Mouse (Mus musculus): ENCODE measurements at regions not wholly inside any gene's neighbourhood (a gene's known extent, or its start where the extent isn't known, plus 50 kb on each side); places are given as distances from the start of the nearest gene placed in this dataset.

GRCm38 (mm10) chr14:28626951-28627350 is 122.4 kb downstream of the Wnt5a start:
- DNase-seq (ENCODE audit: low spot score) = no peak

GRCm38 (mm10) chr14:28635175-28635574 is 130.6 kb downstream of the Wnt5a start:
- no peak for DNase-seq (ENCODE audit: low spot score)

GRCm38 (mm10) chr14:28639056-28639455 is 134.5 kb downstream of the Wnt5a start:
- no peak for DNase-seq (ENCODE audit: low spot score)

- DNase-seq (ENCODE audit: low spot score) = no peak
Observed at GRCm38 (mm10) chr14:28645807-28646206, 141.3 kb downstream of the Wnt5a start.

- DNase-seq (ENCODE audit: low spot score) = no peak
Observed at GRCm38 (mm10) chr14:28649411-28649810, 144.9 kb downstream of the Wnt5a start.

- no peak for DNase-seq (ENCODE audit: low spot score)
Observed at GRCm38 (mm10) chr14:28653059-28653930, 148.7 kb downstream of the Wnt5a start.

- no peak for DNase-seq (ENCODE audit: low spot score)
Observed at GRCm38 (mm10) chr14:28657216-28657615, 152.7 kb downstream of the Wnt5a start.

- DNase-seq (ENCODE audit: low spot score) = no peak
Observed at GRCm38 (mm10) chr14:28660872-28661588, 156.5 kb downstream of the Wnt5a start.

- DNase-seq (ENCODE audit: low spot score) = no peak
Observed at GRCm38 (mm10) chr14:28663316-28663715, 158.8 kb downstream of the Wnt5a start.

- DNase-seq (ENCODE audit: low spot score) = no peak
Observed at GRCm38 (mm10) chr14:28664121-28664520, 159.6 kb downstream of the Wnt5a start.

- peak; percentile 12 for DNase-seq (ENCODE audit: low spot score)
Observed at GRCm38 (mm10) chr14:28675476-28675875, 170.9 kb downstream of the Wnt5a start.

- no peak for DNase-seq (ENCODE audit: low spot score)
Observed at GRCm38 (mm10) chr14:28699780-28700179, 195.2 kb downstream of the Wnt5a start.

GRCm38 (mm10) chr14:28704729-28705128 is 200.2 kb downstream of the Wnt5a start:
- no peak for DNase-seq (ENCODE audit: low spot score)

- no peak for DNase-seq (ENCODE audit: low spot score)
Observed at GRCm38 (mm10) chr14:28714598-28714997, 210.0 kb downstream of the Wnt5a start.

- DNase-seq (ENCODE audit: low spot score) = no peak
Observed at GRCm38 (mm10) chr14:28720545-28720944, 216.0 kb downstream of the Wnt5a start.

GRCm38 (mm10) chr14:28725666-28726065 is 221.1 kb downstream of the Wnt5a start:
- DNase-seq (ENCODE audit: low spot score) = no peak

GRCm38 (mm10) chr14:28733496-28733895 is 228.9 kb downstream of the Wnt5a start:
- DNase-seq (ENCODE audit: low spot score) = no peak

- no peak for DNase-seq (ENCODE audit: low spot score)
Observed at GRCm38 (mm10) chr14:28735446-28735845, 230.9 kb downstream of the Wnt5a start.

GRCm38 (mm10) chr14:28740076-28740475 is 235.5 kb downstream of the Wnt5a start:
- no peak for DNase-seq (ENCODE audit: low spot score)

- no peak for DNase-seq (ENCODE audit: low spot score)
Observed at GRCm38 (mm10) chr14:28741418-28741817, 236.9 kb downstream of the Wnt5a start.

- DNase-seq (ENCODE audit: low spot score) = no peak
Observed at GRCm38 (mm10) chr14:28743673-28744072, 239.1 kb downstream of the Wnt5a start.

GRCm38 (mm10) chr14:28750301-28750700 is 245.8 kb downstream of the Wnt5a start:
- no peak for DNase-seq (ENCODE audit: low spot score)

GRCm38 (mm10) chr14:28765201-28765600 is 252.8 kb upstream of the Lrtm1 start:
- no peak for DNase-seq (ENCODE audit: low spot score)

Data from left cerebral cortex, adult 11 months (tissue).